Mouse (Mus musculus): ENCODE results near the gene Sh2d3c.

Gene Sh2d3c

DNA sequence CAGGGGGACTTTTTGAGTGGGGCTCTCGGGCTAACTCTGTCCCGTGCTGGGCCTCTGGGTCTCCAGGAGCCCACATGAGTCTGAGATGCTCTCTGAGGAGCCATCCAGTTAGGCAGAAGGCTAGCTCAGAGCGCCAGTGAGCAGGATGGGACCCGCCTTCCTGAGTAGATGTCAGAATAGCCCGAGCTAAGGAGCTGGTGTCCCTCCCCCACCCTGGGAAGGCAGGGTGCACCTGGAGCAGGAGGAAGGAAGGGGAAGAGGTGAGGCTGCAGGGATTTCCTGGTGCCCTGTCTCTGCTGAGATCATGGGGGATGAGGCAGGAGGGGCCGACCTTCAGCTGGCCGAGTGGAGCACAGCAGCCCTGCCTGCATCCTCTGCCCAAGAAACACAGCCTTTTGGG, 7.6 kb downstream of the Sh2d3c start:
- peak; percentile 62 to 74 for DNase-seq

DNA sequence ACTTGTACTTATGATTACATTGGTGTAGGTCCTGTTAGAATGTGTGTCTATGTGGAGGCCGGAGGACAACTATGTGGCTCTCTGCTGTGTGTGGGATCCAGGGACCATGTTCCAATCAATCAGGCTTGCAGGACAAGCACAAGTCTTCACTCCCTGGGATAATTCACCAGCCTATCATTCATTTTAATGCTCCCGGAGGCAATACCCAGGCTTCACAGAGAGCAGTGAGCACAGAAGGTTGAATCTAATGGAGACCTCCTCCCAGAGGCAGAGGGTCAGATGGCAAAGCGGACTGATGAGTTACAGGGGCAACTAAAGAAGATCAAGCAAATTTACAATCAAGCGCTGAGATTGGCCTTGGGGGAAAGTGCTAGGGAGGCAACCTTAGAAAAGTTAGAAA, 8.7 kb downstream of the Sh2d3c start:
- DNase-seq = no peak

DNA sequence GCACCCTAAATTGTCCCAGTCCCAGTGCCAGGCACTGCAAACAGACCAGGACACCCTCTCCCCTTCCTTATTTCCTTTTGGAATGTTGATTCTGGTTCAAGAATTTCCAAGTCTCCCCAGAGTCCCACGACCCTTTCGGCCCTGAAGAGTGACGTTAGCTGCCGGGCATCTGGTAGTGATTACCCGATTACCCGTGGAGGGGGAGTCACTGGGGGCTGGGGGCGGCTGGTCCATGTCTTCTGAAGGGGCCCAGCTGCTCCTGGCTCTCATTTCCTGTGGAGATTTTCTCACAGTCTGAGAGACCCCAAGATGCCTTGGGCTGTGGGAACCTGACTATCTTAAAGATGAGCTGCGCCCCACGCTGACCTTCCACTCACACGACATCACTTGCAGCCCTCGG, 10.0 kb downstream of the Sh2d3c start:
- DNase-seq = no peak

DNA sequence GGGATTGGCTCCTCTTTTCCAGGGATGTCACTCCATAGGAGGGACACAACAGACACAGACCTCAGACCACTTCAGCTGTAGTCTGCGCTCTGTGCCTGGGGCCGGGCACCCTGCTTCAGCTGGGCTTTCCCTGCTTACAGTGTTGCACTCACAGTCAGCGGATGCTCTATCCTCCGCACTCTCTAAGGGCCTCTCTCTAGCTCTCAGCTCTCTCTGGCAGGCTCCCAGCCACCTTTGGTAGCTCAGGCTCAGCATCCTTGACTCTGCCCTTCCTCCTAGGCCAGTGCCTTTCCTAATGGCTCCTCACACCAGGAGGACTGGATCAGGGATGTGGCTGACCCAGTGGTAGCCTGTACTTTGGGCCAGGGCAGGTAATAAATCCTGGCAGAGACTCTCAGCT, 11.1 kb downstream of the Sh2d3c start:
- DNase-seq = no peak

DNA sequence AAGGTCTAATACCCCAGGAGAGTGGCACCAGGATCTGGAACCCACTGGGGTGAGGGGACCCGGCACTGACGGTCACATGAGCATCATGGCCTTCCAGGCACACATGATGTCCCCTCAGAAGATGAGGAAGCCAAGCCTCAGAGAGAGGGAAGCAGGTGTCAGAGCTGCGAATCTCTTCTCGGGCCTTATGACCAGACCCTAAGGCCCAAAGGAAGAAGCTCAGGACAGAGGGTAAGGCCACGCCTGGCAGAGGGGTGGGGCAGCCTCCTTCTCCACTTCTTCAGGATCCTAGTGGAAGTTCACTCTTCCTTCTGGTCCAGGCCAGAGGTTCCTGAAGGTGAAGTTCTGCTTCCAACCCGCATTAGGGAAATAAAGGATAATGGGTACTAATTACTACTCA, 11.8 kb downstream of the Sh2d3c start:
- DNase-seq = no peak

DNA sequence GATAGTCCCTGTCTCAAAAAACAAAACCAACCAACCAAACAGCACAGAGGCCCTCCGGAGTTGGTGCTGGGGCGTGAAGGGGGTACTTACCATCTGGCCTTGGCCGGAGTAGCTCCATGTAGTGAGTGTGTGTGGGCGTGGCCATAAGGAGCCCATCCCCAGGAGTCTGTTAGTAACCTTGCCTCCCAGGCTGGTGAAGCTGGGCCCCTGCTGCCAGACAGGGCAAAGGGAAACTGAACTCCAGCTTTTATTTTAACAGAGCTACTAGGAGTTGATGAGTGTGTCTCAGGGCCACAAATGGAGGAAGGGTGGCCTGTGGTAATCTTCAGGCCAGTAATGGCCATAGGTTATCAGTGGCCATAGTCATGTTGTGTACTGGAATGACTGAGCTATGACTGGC, 13.6 kb downstream of the Sh2d3c start:
- DNase-seq = peak in 1 of 2 experiments; percentile 55

DNA sequence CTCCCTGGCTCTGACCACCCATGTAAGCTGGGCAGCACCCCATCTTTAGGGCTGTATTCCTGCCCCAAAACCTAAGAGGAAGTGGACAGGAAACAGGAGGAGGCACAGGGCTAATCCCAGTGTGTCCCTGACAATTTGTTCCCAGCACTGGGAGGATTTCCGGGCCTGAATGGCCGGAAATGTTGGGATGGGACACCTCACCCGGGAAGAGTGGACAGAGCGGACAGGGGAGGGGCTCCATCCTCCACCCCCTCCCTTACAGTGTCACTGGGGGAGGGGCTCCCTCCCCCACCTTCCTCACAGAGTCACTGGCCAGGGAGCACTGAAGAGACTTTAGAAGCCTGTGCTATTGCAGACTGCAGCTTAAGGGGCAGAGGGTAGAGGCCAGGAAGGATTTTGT, 14.1 kb downstream of the Sh2d3c start:
- DNase-seq = peak; percentile 82 to 90

DNA sequence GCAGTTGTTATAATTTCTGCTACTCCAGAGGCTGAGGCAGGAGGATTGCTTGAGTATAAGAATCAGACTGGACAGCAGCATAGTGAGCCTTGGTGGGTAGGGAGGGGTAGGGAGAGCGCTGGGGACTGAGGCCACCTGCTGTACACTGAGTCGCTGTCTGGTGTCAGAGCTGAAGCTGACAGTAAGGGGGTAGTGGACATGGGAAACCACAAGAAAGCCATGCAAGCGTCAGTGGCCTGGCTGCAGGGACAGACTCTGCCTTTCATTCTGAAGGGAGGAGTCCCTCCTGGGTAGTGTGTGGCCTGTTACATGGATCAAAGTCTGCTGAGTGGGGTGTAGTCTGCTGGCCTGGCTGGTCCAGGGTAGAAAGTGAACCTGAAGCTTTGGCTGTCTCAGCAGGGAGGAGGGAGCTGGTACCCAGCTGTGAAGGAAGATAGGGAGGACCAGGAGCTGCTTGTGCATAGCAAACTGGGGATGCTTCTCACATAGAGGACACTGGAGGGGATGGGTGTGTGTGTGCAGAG, 15.5 kb downstream of the Sh2d3c start:
- no peak for DNase-seq

DNA sequence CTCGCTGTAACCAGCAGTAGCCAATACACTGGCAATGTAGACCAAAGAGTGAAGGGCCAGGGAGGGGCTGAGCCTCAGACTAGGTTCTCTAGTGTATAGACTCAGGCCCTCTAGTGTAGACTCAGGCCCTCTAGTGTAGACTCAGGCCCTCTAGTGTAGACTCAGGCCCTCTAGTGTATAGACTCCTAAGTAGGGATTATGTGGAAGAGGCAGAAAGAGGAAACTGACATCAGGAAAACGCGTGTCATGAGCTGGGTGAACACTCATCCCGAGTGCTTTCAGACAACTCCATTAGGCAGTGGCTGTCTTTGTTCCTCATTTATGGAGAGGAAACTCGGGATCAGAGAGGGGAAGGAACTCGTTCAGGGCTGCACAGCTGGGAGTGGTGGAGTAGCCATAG, 16.2 kb downstream of the Sh2d3c start:
- no peak for DNase-seq

DNA sequence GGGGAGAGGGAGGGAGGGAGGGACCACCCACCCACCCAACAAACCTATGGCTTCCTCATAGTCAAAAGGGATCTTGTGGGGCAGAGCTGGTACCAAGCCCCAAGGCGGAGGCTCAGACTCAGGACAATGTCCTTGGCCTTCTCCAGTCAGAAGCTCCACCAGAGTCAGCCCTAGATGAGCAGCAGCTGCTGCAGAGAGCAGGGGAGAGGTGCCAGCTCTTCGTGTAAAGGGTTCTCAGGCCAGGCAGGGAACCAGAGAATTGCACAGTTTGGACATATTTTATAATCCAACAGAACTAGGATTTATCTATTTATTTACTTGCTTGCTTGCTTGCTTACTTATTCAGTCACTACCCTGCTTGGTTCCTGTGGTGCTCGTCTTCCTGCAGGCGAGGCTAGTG, 18.5 kb downstream of the Sh2d3c start:
- DNase-seq = no peak

DNA sequence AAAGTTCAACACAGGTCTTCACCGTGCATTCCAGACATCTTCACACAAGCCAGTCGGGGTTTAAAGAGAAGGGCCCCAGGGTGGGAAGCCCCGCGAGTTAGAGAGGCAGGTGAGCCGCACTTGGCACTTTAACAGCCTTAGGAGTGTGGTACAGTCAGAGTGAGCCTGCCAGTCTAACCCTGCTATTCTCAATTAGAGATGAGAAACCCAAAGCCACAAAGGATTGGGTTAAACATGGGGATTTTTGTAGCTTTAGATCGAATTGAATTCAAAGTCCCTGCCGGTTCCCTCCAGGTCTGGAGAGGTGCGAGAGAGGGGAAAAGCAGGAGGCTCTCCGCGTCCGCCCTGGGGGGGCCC, 20.0 kb downstream of the Sh2d3c start, which contains the start of gene 6330409D20Rik:
Gene 6330409D20Rik, minus strand, starts transcription at position 101 of the 357 bp plus-strand sequence.
- no peak for DNase-seq

DNA sequence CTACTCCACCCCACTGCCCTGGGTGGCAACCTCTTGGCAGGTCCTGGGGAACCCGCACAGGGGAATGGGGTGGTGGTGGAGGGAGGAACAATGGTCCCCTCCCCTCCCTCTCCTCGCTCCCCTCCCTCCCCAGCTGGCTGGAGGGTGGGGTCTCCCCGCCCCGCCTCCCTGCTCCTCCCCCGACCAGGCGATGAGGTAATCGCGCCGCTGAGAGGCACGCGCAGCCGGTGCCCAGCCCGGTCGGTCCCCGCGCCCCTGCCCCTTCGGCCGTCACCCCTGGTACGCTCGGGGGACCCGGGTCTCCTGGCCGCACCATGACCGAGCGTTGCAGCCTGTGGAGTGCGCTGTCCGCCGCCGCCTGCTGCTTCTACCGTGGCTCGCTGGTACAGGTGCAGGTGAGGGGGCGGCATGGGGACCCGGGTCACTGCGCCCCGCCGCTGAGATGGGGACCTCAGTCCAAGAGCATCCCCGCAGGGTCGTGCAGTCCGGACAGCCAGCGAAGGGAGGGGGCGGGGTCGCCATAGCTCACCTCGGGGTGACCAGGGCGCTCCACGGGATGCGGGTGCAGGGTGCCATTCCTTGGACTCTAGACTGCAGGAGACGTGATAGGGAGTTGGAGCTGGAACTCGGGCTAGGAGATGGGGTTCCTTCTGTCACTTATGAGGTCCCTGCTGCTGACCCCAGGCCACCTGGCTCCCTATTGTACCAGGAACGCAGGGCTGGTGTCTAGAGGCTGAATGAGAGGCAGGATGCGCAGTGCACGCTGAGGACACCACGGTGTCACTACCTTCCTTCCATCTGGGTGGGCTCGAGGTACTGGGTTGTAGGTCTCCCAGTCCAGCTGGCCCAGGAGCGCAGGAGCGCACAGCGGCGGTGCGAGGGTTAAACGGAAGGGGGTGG, 20.7 kb downstream of the Sh2d3c start:
- DNase-seq = peak; percentile 54 to 72

DNA sequence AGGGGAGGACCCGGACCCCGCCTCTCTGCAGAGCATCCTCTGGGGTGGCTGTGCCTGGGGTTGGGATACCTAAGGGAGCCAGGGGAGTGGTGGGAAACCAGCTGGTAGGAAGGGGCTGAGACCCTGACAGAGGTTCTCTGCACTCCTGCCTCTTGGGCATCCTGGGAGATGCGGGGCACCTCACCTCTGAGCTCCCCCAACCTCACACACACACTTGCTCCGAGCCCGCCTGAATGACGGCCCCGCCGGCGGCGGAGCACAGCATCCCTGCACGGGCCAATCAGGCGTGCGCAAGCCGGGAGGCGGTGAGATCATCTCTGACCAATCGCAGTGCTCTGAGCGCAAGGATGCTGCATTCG, 21.3 kb downstream of the Sh2d3c start:
- DNase-seq = no peak

DNA sequence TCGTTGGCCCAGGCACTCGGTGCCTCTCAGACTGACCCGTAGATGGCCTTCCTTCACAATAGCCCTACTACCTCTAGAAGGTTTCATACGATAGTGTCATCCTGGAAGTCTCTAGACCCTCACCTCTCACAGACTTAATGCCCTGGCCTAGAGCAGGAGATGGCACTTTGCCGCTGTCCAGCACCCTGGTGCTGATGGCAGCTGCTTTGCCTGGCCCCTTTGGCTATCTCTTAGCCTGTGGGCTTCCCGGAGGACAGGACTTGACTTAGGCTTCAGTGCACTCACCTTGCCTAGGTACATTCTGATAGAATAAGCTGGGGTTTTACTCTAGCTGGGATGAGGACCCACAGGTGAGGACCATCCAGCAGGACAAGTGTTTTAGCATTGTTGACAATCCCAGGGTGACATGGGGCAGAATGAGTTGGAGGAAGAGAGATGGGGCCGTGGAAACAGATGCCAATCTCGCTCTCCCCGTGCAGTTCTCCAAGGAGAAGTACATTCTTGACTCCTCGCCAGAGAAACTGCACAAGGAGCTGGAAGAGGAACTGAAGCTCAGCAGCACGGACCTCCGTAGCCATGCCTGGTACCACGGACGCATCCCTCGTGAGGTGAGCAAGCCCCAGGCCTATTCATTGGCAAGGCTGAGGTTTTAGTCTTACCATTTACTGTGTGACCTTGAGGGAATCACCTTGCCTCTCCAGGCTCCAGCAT, 23.6 kb downstream of the Sh2d3c start:
- no peak for DNase-seq

DNA sequence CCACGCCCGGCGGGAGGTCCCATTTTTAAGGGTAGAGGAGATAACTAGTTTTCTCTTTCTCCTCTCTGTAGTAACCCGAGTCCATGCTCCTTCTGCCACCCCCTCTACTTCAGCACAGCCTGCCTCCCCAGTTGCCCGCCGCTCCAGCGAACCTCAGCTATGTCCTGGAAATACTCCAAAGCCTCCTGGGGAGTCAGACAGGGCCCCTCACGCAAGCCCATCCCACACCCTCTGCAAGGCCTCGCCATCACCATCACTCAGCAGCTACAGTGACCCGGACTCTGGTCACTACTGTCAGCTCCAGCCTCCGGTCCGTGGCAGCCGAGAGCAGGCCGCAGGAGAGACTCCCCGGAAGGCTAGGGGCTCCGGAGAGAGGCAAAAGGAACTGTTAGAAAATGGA, 28.2 kb downstream of the Sh2d3c start:
- DNase-seq = no peak

DNA sequence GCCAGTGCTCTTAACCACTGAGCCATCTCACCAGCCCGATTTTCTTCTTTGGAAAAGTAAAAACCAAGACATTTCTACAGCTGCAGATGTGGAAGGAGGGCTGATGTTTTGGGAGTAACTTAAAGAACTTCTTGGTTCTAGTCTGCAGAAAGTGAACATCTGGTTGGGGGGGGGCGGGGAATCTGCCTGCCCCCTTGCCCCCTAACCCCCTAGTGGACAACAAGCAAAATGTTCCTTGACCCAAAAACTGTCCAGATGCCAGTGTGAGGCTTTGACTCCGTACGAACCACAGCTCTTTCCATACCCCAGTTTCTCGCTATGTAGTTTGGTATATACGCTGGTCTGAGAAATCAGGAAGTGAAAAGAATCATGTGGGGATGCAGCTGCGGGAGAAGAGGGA, 29.3 kb downstream of the Sh2d3c start:
- no peak for DNase-seq

DNA sequence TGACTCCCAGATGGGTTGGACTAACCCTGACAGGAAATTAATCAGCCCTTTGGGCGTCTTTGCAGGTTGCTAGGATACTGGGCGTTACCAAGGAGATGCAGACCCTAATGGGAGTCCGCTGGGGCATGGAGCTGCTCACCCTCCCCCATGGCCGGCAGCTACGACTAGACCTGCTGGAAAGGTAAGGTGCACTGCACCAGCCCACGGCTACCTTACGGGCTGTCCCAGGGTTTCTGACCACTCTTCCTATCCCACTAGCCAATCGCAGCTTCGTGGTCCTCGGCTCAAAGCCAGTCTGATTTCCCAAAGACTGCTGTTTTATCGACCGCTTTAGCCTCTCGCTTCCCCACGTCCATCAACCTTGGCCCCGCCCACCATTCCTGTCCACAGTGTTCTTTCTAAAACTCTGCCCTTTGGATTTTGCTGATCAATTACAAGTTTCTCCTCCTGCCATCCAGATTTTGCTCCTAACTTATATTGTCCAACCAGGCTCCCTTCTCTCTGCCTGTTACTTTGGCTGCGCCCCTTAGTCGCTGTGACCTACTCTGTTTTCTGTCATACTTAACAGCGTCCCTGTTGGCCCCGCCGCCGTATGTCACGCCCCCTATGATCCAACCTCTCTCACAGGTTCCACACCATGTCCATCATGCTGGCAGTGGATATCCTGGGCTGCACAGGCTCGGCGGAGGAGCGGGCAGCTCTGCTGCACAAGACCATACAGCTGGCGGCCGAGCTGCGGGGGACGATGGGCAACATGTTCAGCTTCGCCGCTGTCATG, 30.2 kb downstream of the Sh2d3c start:
- DNase-seq = peak; percentile 83 to 87

DNA sequence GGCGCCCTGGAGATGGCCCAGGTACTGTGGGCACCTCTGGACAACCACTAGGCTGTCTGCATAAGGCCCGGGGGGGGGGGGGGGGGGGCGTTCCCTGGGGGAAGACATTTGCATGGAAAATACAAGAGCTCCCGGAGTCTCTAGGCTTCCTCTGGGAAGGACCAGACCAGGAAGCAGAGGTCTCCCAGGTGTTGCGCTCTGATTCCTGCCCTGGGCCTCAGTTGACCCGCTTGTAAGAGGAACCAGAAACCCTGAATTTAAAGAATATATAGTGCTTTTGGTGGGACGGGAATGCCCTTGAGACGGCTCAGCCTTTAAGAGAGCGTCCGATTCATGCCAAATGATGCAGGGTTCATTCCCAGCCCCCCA, 30.8 kb downstream of the Sh2d3c start:
- no peak for DNase-seq

DNA sequence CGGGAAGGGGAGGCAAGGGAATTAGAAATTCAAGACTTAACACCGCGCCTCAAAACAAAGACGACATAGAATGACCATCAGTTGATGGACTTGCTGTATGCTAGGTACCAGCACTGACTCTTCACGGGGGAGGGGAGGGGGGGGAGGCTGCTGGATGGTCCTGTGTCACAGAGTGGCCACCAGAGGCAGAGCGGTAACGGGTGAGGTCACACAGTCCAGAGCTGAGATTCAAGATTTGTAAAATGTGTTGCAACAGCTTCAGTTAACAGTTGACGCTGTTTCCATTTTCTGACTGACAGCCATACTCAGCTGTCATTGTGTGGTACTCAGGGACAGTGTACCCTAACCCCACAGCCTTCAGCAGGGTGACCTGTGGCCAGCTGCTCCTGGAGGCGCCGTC, 31.3 kb downstream of the Sh2d3c start:
- no peak for DNase-seq

DNA sequence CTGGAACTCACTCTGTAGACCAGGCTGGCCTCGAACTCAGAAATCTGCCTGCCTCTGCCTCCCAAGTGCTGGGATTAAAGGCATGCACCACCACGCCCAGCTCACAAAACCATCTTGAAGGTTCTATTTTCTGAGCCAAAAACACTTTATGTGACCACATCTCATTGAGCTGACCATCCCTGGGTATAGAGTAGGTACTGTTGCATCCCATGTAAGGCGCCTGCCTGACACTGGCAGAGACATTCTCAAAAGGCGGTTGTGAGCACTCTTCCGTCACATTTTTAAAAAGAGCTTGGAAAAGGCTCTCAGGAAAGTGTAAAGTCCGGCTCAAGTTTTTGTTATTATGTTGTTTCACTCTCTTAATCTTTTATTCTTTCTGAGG, 35.8 kb downstream of the Sh2d3c start:
- no peak for DNase-seq

DNA sequence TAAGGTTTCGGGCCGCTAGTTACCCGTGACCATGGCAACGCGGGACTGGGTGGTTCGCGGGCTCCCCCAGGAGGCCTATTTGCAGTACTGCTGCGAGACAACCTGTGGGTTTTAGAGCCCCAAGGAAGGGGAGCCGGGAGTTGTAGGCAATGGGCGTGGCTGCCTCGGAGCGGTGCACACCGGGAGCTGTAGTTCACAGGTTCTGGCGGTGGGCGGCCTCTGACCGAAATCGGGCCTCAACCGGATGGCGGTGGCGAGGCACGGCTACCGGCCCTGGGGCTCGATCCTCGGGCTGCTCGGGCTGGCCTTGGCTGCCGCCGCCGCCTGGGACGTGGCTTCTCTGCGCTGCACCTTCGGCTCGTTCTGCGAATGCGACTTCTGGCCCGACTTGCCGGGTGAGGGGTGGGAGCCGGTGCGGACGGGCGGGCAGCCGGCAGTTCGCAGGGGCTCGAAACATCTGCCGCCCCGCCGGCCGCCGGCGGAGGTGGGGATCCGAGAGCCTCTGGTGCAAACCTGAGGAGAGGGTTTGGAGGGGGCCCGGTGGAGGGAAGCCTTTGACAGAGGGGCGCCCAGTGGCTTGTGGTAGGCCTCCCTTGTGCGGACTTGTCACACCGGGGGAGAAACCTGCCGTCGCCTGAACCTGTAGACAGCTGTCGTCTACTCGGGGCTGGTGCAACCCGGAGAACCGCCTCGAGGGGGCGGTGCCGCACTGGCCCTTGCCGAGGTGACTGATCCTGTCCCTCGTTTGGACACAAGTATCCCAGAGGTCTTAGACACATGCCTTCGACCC, 36.4 kb downstream of the Sh2d3c start, which contains the start of gene Tor2a:
Gene Tor2a, plus strand, starts transcription at position 179 of the 790 bp plus-strand sequence.
- peak; percentile 98 to 99 for DNase-seq

DNA sequence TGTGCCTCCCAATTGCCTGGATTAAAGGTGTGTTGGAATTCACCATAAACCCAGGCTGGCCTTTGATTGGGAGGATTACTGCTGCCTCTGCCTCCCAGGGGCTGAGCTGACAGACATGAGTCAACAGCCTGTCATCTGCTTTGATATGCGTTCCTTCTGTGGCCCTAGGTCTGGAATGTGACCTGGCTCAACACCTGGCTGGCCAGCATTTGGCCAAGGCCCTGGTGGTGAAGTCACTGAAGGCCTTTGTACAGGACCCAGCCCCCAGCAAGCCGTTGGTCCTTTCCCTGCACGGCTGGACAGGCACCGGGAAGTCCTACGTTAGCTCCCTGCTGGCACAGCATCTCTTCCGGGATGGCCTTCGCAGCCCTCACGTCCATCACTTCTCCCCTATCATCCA, 37.6 kb downstream of the Sh2d3c start:
- no peak for DNase-seq
